Mouse (Mus musculus): ENCODE measurements around the gene Tob1. TPM values are rescaled to one million over a fixed set of nuclear protein-coding genes. Genes with fewer than 3 reads are reported as not detected.

The Tob1 gene
- total RNA-seq, 1 experiment from 2014 or later: 245 TPM

Other genes starting within 250 kb of the Tob1 start
- gene Gm20390, start 243.2 kb upstream of the Tob1 start, total RNA-seq (2021): 63.2 and 91.2 TPM in 2 replicates
- gene Nme1, start 242.9 kb upstream of the Tob1 start, total RNA-seq (2021): 21.4 and 34.2 TPM in 2 replicates
- 98.6 and 120 TPM in 2 replicates for gene Spag9, start 215.4 kb upstream of the Tob1 start, total RNA-seq (2021)
- 0.39 TPM in 1 of 2 replicates, not detected in the other for gene Wfikkn2, start 34.6 kb downstream of the Tob1 start, total RNA-seq (2021)
- not detected in 2 replicates for gene Gm21885, start 70.4 kb downstream of the Tob1 start, total RNA-seq (2021)
- 97.2 and 105 TPM in 2 replicates for gene Luc7l3, start 110.5 kb downstream of the Tob1 start, total RNA-seq (2021)
- 154 and 158 TPM in 2 replicates for gene Ankrd40, start 116.5 kb downstream of the Tob1 start, total RNA-seq (2021)
- gene Abcc3, start 181.5 kb downstream of the Tob1 start, total RNA-seq (2021): 4.5 and 5.1 TPM in 2 replicates

Measured in adrenal gland, postnatal 25 days (tissue).